Mouse (Mus musculus): Measurements from ENCODE around the gene Tmem132d. TPM values are rescaled to one million over a fixed set of nuclear protein-coding genes. Genes with fewer than 3 reads are reported as not detected.

Gene Tmem132d
- polyA plus RNA-seq, 1 experiment from 2014 or later = 0.32 TPM

DNA sequence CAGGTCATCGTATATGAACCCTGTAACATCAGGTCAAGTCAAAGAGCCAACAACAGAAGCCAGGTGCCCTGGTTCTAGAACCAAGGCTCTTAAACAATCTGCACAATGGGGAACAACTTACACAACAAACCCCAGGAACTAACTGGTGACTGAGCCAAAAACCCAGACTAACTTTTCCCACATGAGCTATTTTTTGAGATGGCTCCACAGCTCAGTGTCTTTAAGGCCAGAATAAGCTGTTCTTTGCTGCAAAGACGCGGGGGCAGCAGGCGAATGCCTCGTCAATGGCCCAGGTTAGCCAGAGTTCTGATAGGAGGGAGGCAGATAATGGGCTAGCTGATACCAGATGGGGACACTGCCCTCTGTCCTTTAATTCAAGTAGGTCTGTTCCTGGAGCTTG lies 221.8 kb downstream of the Tmem132d start:
- Histone ChIP-seq H3K27ac (ENCODE audit: poor library complexity, severe bottlenecking) (no peak overlapping the region), H3K4me2 (no peak overlapping the region), H3K4me1 (replicated peaks) (no peaks in the 10 kb centered on the region), H3K4me3 (no peak overlapping the region), H3K9me3 (replicated peaks) (no peaks in the 10 kb centered on the region), H3K36me3 (no peaks in the 10 kb centered on the region), H3K9ac (no peak overlapping the region), H3K27me3 (replicated peaks) (no peaks in the 10 kb centered on the region)
- WGBS = 68% methylated on average over 5 of the region's 5 CpGs
- ATAC-seq (ENCODE audit: insufficient number of reproducible peaks, low FRiP score) = no peak

GRCm38 (mm10) chr5:128205716-128206115 lies 227.2 kb downstream of the Tmem132d start:
- H3K4me3 ChIP-seq = no peak overlapping the region
- H3K4me2 ChIP-seq = no peak overlapping the region
- H3K27ac ChIP-seq (ENCODE audit: poor library complexity, severe bottlenecking) = no peak overlapping the region
- H3K36me3 ChIP-seq = no peaks in the 10 kb centered on the region
- no peak for ATAC-seq (ENCODE audit: insufficient number of reproducible peaks, low FRiP score)
- H3K27me3 ChIP-seq (replicated peaks) = no peaks in the 10 kb centered on the region
- H3K4me1 ChIP-seq (replicated peaks) = peaks cover 23% of the 10 kb centered on the region
- no peak overlapping the region for H3K9ac ChIP-seq
- 65% methylated on average over 2 of the region's 2 CpGs for WGBS
- H3K9me3 ChIP-seq (replicated peaks) = no peaks in the 10 kb centered on the region

GRCm38 (mm10) chr5:128204685-128205320 lies 228.1 kb downstream of the Tmem132d start:
- H3K4me1 ChIP-seq (replicated peaks) = peaks cover 23% of the 10 kb centered on the region
- H3K4me3 ChIP-seq = no peak overlapping the region
- no peaks in the 10 kb centered on the region for H3K9me3 ChIP-seq (replicated peaks)
- no peak overlapping the region for H3K9ac ChIP-seq
- WGBS = 66% methylated on average over 17 of the region's 17 CpGs
- H3K36me3 ChIP-seq = no peaks in the 10 kb centered on the region
- H3K4me2 ChIP-seq = peak overlapping the region; percentile 20
- no peak for ATAC-seq (ENCODE audit: insufficient number of reproducible peaks, low FRiP score)
- peak overlapping the region; percentile 63; the same call in 1 of the 2 replicates for H3K27ac ChIP-seq (ENCODE audit: poor library complexity, severe bottlenecking)
- H3K27me3 ChIP-seq (replicated peaks) = no peaks in the 10 kb centered on the region

- Histone ChIP-seq H3K4me2 (no peak overlapping the region), H3K27ac (ENCODE audit: poor library complexity, severe bottlenecking) (peak overlapping the region; percentile 63; the same call in 1 of the 2 replicates), H3K36me3 (no peaks in the 10 kb centered on the region), H3K9me3 (replicated peaks) (no peaks in the 10 kb centered on the region), H3K4me1 (replicated peaks) (peaks cover 23% of the 10 kb centered on the region), H3K27me3 (replicated peaks) (no peaks in the 10 kb centered on the region), H3K4me3 (no peak overlapping the region), H3K9ac (no peak overlapping the region)
- WGBS = 28% methylated on average over 9 of the region's 9 CpGs
- peak; percentile 33; the same call in 1 of the 2 replicates for ATAC-seq (ENCODE audit: insufficient number of reproducible peaks, low FRiP score)
Observed at GRCm38 (mm10) chr5:128203879-128204581, 228.8 kb downstream of the Tmem132d start.

- Histone ChIP-seq H3K4me2 (no peak overlapping the region), H3K36me3 (no peaks in the 10 kb centered on the region), H3K9ac (no peak overlapping the region), H3K27ac (ENCODE audit: poor library complexity, severe bottlenecking) (no peak overlapping the region), H3K9me3 (replicated peaks) (peaks cover 8% of the 10 kb centered on the region; the same call in 1 of the 2 replicates), H3K27me3 (replicated peaks) (no peaks in the 10 kb centered on the region), H3K4me3 (no peak overlapping the region), H3K4me1 (replicated peaks) (no peaks in the 10 kb centered on the region)
- WGBS = 65% methylated on average over 4 of the region's 4 CpGs
- ATAC-seq (ENCODE audit: insufficient number of reproducible peaks, low FRiP score) = no peak
Observed at GRCm38 (mm10) chr5:128194106-128194505, 238.8 kb downstream of the Tmem132d start.

- 69% methylated on average over 6 of the region's 6 CpGs for WGBS
- no peaks in the 10 kb centered on the region for H3K27me3 ChIP-seq (replicated peaks)
- no peak overlapping the region for H3K4me2 ChIP-seq
- no peak overlapping the region for H3K27ac ChIP-seq (ENCODE audit: poor library complexity, severe bottlenecking)
- H3K9me3 ChIP-seq (replicated peaks) = peaks cover 8% of the 10 kb centered on the region; the same call in 1 of the 2 replicates
- no peak overlapping the region for H3K9ac ChIP-seq
- no peaks in the 10 kb centered on the region for H3K36me3 ChIP-seq
- no peak overlapping the region for H3K4me3 ChIP-seq
- H3K4me1 ChIP-seq (replicated peaks) = no peaks in the 10 kb centered on the region
- no peak for ATAC-seq (ENCODE audit: insufficient number of reproducible peaks, low FRiP score)
Observed at GRCm38 (mm10) chr5:128192485-128193055, 240.3 kb downstream of the Tmem132d start.

- 72% methylated on average over 9 of the region's 9 CpGs for WGBS
- H3K4me1 ChIP-seq (replicated peaks) = no peaks in the 10 kb centered on the region
- H3K9me3 ChIP-seq (replicated peaks) = peaks cover 8% of the 10 kb centered on the region; the same call in 1 of the 2 replicates
- no peaks in the 10 kb centered on the region for H3K36me3 ChIP-seq
- H3K27ac ChIP-seq (ENCODE audit: poor library complexity, severe bottlenecking) = no peak overlapping the region
- ATAC-seq (ENCODE audit: insufficient number of reproducible peaks, low FRiP score) = no peak
- no peaks in the 10 kb centered on the region for H3K27me3 ChIP-seq (replicated peaks)
- no peak overlapping the region for H3K4me2 ChIP-seq
- H3K4me3 ChIP-seq = no peak overlapping the region
- no peak overlapping the region for H3K9ac ChIP-seq
Observed at GRCm38 (mm10) chr5:128191710-128192109, 241.2 kb downstream of the Tmem132d start.

- WGBS = 79% methylated on average over 14 of the region's 14 CpGs
- Histone ChIP-seq H3K4me2 (no peak overlapping the region), H3K36me3 (no peaks in the 10 kb centered on the region), H3K4me3 (no peak overlapping the region), H3K9me3 (replicated peaks) (peaks cover 8% of the 10 kb centered on the region; the same call in 1 of the 2 replicates), H3K4me1 (replicated peaks) (no peaks in the 10 kb centered on the region), H3K27ac (ENCODE audit: poor library complexity, severe bottlenecking) (no peak overlapping the region), H3K27me3 (replicated peaks) (no peaks in the 10 kb centered on the region), H3K9ac (no peak overlapping the region)
- no peak for ATAC-seq (ENCODE audit: insufficient number of reproducible peaks, low FRiP score)
Observed at GRCm38 (mm10) chr5:128190243-128190820, 242.5 kb downstream of the Tmem132d start.

- H3K27ac ChIP-seq (ENCODE audit: poor library complexity, severe bottlenecking) = no peak overlapping the region
- H3K27me3 ChIP-seq (replicated peaks) = no peaks in the 10 kb centered on the region
- H3K4me1 ChIP-seq (replicated peaks) = no peaks in the 10 kb centered on the region
- no peak for ATAC-seq (ENCODE audit: insufficient number of reproducible peaks, low FRiP score)
- H3K9me3 ChIP-seq (replicated peaks) = peaks cover 4% of the 10 kb centered on the region; the same call in 1 of the 2 replicates
- H3K9ac ChIP-seq = no peak overlapping the region
- H3K4me3 ChIP-seq = no peak overlapping the region
- WGBS = 80% methylated on average over 2 of the region's 2 CpGs
- H3K36me3 ChIP-seq = no peaks in the 10 kb centered on the region
- no peak overlapping the region for H3K4me2 ChIP-seq
Observed at GRCm38 (mm10) chr5:128176234-128176633, 256.6 kb downstream of the Tmem132d start.

DNA sequence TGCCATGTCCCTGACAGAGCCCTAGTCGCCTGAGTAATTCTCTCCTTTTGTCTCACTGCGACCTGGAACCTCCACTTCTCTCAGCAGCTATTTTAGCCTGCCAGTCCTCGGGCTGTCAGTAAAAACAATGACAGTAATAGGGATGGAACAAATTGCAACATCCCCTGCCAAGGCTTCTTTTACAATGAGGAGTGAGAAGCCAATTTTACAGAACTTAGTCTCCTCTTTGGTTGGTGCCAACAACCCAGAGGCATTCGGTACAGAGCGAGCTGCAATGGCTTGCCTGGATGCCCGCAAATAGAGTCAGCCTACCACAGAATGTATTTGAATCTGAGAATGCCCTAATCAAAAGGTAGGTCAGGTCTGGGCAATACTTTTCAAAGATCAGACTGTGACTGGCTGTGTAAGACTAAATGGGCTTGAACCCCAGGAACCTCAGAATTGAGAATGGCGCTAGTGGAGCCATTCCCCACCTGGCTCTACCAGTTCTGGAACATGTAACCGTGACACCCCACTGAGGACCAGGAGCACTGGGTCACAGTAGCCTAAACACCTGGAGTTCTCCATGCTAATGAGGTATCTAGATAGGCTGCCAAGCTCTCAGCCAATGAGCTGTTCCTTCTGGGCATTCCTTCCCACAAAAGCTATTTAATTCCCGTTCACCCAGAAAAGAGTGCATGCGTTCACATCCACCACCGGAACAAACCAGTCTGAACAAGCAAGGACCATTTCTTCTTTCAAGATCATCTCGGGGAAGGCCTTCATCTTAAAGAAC lies 273.8 kb downstream of the Tmem132d start:
- no peak for ATAC-seq (ENCODE audit: insufficient number of reproducible peaks, low FRiP score)
- WGBS = 73% methylated on average over 12 of the region's 12 CpGs
- H3K4me3 ChIP-seq = no peak overlapping the region

More for the DNA sequence above, 273.8 kb downstream of the Tmem132d start:
- Histone ChIP-seq H3K9me3 (replicated peaks) (0 out of 2 replicates have a peak, but pooled peaks cover 8% of the 10 kb centered on the region), H3K4me1 (replicated peaks) (no peaks in the 10 kb centered on the region), H3K9ac (no peak overlapping the region), H3K4me2 (no peak overlapping the region), H3K36me3 (no peaks in the 10 kb centered on the region), H3K27ac (ENCODE audit: poor library complexity, severe bottlenecking) (no peak overlapping the region), H3K27me3 (replicated peaks) (no peaks in the 10 kb centered on the region)

Measured in heart, embryonic 12.5 days (tissue).